9 mouse cellular contexts compared by ENCODE assay signal in the genomic region with DNA sequence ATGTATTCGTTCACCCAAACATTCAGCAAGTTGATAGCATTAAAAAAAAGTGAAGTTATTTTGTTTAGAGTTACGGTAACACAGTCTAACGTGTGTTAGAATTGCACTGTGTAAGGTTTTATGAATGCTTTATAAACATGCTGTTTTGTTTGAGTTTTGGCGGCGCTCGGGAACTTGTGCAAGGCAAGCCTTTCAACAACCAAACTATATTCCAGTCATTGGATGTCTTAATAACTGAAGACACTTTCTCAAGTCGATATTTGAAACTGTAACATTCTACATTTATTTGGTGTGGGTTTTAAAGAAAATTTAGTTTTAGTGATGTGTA. TPM values are rescaled to one million over a fixed set of nuclear protein-coding genes. Genes with fewer than 3 reads are reported as not detected.
A peak's percentile ranks its signal among the peaks of the same experiment; 100 is the strongest.
DNase-seq lines count a peak whose midpoint lies in the region; ATAC-seq lines count a peak whose summit lies in the region.
"Had no signal": no experiment of that assay in that cellular context is flagged by ENCODE, and none has a peak within 500 bp of the region (broad histone marks: within the 10 kb centered on the region; RNA-seq: fewer than 3 reads in every experiment).

No protein-coding gene starts in this region.

- no peak for ATAC-seq in lung, embryonic 15.5 days (ENCODE audit: borderline replicate concordance, extremely low read depth, low FRiP score, low TSS enrichment)
- ATAC-seq in neural tube, embryonic 15.5 days (ENCODE audit: low FRiP score), result no peak
- ATAC-seq in inflammation-experienced regulatory T-cells, adult 6 months, result no peak
- no peak for ATAC-seq in megakaryocyte-erythroid progenitor cell, adult 5-6 weeks (replicated peaks; ENCODE audit: low FRiP score, low TSS enrichment, poor library complexity, severe bottlenecking)

- peaks cover 21% of the 10 kb centered on the region for H3K4me1 ChIP-seq in lung, embryonic 15.5 days
- H3K4me1 ChIP-seq in forebrain, embryonic 10.5 days, result peaks cover 20% of the 10 kb centered on the region
- H3K4me1 ChIP-seq in limb, embryonic 10.5 days, result peaks cover 14% of the 10 kb centered on the region; the same call in 1 of the 2 replicates
- peaks cover 18% of the 10 kb centered on the region for H3K4me1 ChIP-seq in neural tube, embryonic 15.5 days

- H3K27me3 ChIP-seq in lung, embryonic 15.5 days, result no peaks in the 10 kb centered on the region
- H3K27me3 ChIP-seq in forebrain, embryonic 10.5 days (ENCODE audit: poor library complexity, severe bottlenecking), result peaks cover 8% of the 10 kb centered on the region
- no peaks in the 10 kb centered on the region for H3K27me3 ChIP-seq in limb, embryonic 10.5 days (ENCODE audit: low read depth, poor library complexity, severe bottlenecking)
- H3K27me3 ChIP-seq in neural tube, embryonic 15.5 days (replicated peaks), result no peaks in the 10 kb centered on the region

- WGBS in lung, embryonic 15.5 days, result 7% methylated on average over 7 of the region's 7 CpGs
- 24% methylated on average over 7 of the region's 7 CpGs for WGBS in forebrain, embryonic 10.5 days
- 34% methylated on average over 7 of the region's 7 CpGs for WGBS in limb, embryonic 10.5 days
- 10% methylated on average over 7 of the region's 7 CpGs for WGBS in neural tube, embryonic 15.5 days

- no peaks in the 10 kb centered on the region for H3K9me3 ChIP-seq in lung, embryonic 15.5 days
- peaks cover under 1% of the 10 kb centered on the region; the same call in 1 of the 2 replicates for H3K9me3 ChIP-seq in forebrain, embryonic 10.5 days
- no peaks in the 10 kb centered on the region for H3K9me3 ChIP-seq in limb, embryonic 10.5 days (replicated peaks)
- H3K9me3 ChIP-seq in neural tube, embryonic 15.5 days (replicated peaks), result no peaks in the 10 kb centered on the region

- H3K9ac ChIP-seq in lung, embryonic 15.5 days, result peak overlapping the region; percentile 95
- peak overlapping the region; percentile 62 for H3K9ac ChIP-seq in neural tube, embryonic 15.5 days (replicated peaks)

- H3K4me2 ChIP-seq in lung, embryonic 15.5 days, result peak overlapping the region; percentile 76
- H3K4me2 ChIP-seq in neural tube, embryonic 15.5 days, result peak overlapping the region; percentile 73

- peak overlapping the region; percentile 97 for H3K4me3 ChIP-seq in lung, embryonic 15.5 days
- peak overlapping the region; percentile 74 for H3K4me3 ChIP-seq in forebrain, embryonic 10.5 days
- H3K4me3 ChIP-seq in limb, embryonic 10.5 days, result peak overlapping the region; percentile 88
- H3K4me3 ChIP-seq in neural tube, embryonic 15.5 days (replicated peaks), result peak overlapping the region; percentile 80

- DNase-seq in lung, postnatal 25 days (ENCODE audit: low spot score), result no peak
- DNase-seq in forebrain, embryonic 10.5 days (ENCODE audit: extremely low spot score, low spot score), result no peak
- no peak for DNase-seq in limb, embryonic 10.5 days (ENCODE audit: low spot score)
- no peak for DNase-seq in left cerebral cortex, adult 18-20 months (ENCODE audit: low spot score in 2 of 2)

- H3K27ac ChIP-seq in lung, embryonic 15.5 days, result no peak overlapping the region
- H3K27ac ChIP-seq in forebrain, embryonic 10.5 days, result peak overlapping the region; percentile 92
- H3K27ac ChIP-seq in limb, embryonic 10.5 days, result peak overlapping the region; percentile 94
- H3K27ac ChIP-seq in neural tube, embryonic 15.5 days (replicated peaks), result no peak overlapping the region
- H3K27ac ChIP-seq: macrophage had no signal

- H3K36me3 ChIP-seq in lung, embryonic 15.5 days, result no peaks in the 10 kb centered on the region
- H3K36me3 ChIP-seq in forebrain, embryonic 10.5 days (replicated peaks), result peaks cover 11% of the 10 kb centered on the region
- H3K36me3 ChIP-seq in limb, embryonic 10.5 days, result no peaks in the 10 kb centered on the region
- H3K36me3 ChIP-seq in neural tube, embryonic 15.5 days, result no peaks in the 10 kb centered on the region

RNA-seq across cellular contexts. Expression of a gene that starts 1.2 kb away (rescaled TPM):
- polyA plus RNA-seq in lung, embryonic 15.5 days (2015; fragmentation: Nextera tagmentation; extraction: Ambion mirVana), result 28.1 and 29.2 TPM in 2 replicates
- 25.3 and 26.8 TPM in 2 replicates for polyA plus RNA-seq in forebrain, embryonic 10.5 days (2016; fragmentation: Nextera tagmentation; extraction: Ambion mirVana)
- polyA plus RNA-seq in limb, embryonic 10.5 days (2016; fragmentation: Nextera tagmentation; extraction: Ambion mirVana), result 27.8 and 28.3 TPM in 2 replicates
- polyA plus RNA-seq in neural tube, embryonic 15.5 days (2015; fragmentation: Nextera tagmentation; extraction: Ambion mirVana), result 25.1 and 29.6 TPM in 2 replicates
- polyA plus RNA-seq in inflammation-experienced regulatory T-cells, adult 6 months (2017; shearing (Covaris generic)), result under 1 TPM in 1 of 3 experiments, not detected in 2; 0.17 TPM
- total RNA-seq in megakaryocyte-erythroid progenitor cell, adult 5-6 weeks (2014; fragmentation: Nextera tagmentation), result not detected in 2 replicates
- not detected in 2 replicates for total RNA-seq in megakaryocyte-erythroid progenitor cell, adult 5-6 weeks (2017)
- 1 to 10 TPM; 4.8 to 5.5 TPM for total RNA-seq in left cerebral cortex, adult 18-20 months (2021)

RNA-seq across cellular contexts. Expression of a gene that starts 39.6 kb away (rescaled TPM):
- polyA plus RNA-seq in lung, embryonic 15.5 days (2015; fragmentation: Nextera tagmentation; extraction: Ambion mirVana), result 0.07 and 0.08 TPM in 2 replicates
- polyA plus RNA-seq in forebrain, embryonic 10.5 days (2016; fragmentation: Nextera tagmentation; extraction: Ambion mirVana), result not detected in 2 replicates
- polyA plus RNA-seq in limb, embryonic 10.5 days (2016; fragmentation: Nextera tagmentation; extraction: Ambion mirVana), result not detected in 2 replicates
- 0.08 TPM in 1 of 2 replicates, not detected in the other for polyA plus RNA-seq in neural tube, embryonic 15.5 days (2015; fragmentation: Nextera tagmentation; extraction: Ambion mirVana)
- polyA plus RNA-seq in inflammation-experienced regulatory T-cells, adult 6 months (2017; shearing (Covaris generic)), result not detected
- total RNA-seq in megakaryocyte-erythroid progenitor cell, adult 5-6 weeks (2014; fragmentation: Nextera tagmentation), result not detected in 2 replicates
- total RNA-seq in megakaryocyte-erythroid progenitor cell, adult 5-6 weeks (2017), result not detected in 2 replicates
- not detected for total RNA-seq in left cerebral cortex, adult 18-20 months (2021)
- polyA plus RNA-seq: macrophage had no signal

Comparison
In these comparisons a context has a peak if more than half of its experiments do, and no peak if none do; other contexts are left out.
1. H3K27ac ChIP-seq: peak in forebrain, embryonic 10.5 days (single experiment) and limb, embryonic 10.5 days (single experiment); none in lung, embryonic 15.5 days (single experiment) and neural tube, embryonic 15.5 days (single experiment).
2. RNA of a gene that starts 1.2 kb away (polyA plus RNA-seq): 25.1 to 29.6 TPM in neural tube, embryonic 15.5 days, 28.1 to 29.2 TPM in lung, embryonic 15.5 days, 27.8 to 28.3 TPM in limb, embryonic 10.5 days and 25.3 to 26.8 TPM in forebrain, embryonic 10.5 days; 0.17 TPM in inflammation-experienced regulatory T-cells, adult 6 months; every median in the first group is over 10 times any median in the second.
3. Peak in every context shown above with its lines, with median percentiles within 50 percentile points of each other: H3K4me3 ChIP-seq.